Mouse (Mus musculus) gastrocnemius, adult 2 months (tissue): Measurements from ENCODE around the gene 2310033P09Rik. TPM values are rescaled to one million over a fixed set of nuclear protein-coding genes. Genes with fewer than 3 reads are reported as not detected.

Experiments
- DNase-seq: peaks from one replicate; pipeline ENCODE4 v3.0.0; 2022
- H3K27ac ChIP-seq: fragments of 200-600 bp; 2 replicates; pipeline ENCODE4 v1.8.1; 2022; ENCODE audit warnings: mild to moderate bottlenecking
- H3K4me3 ChIP-seq: fragments of 200-600 bp; 2 replicates; pipeline ENCODE4 v1.8.1; 2022; ENCODE audit warnings: mild to moderate bottlenecking, moderate library complexity
- CTCF ChIP-seq: fragments of 200-600 bp; IDR thresholded peaks from 2 replicates; pipeline ENCODE4 v1.8.1; 2022; ENCODE audit warnings: antibody characterized with exemption, mild to moderate bottlenecking, moderate library complexity
- intact Hi-C: fragments of 180-260 bp; cut with DNase I; formaldehyde crosslinking; loops from one replicate; pipeline ENCODE4 v1.15.1; 2025
- long read RNA-seq, 2 experiments: library from polyadenylated mRNA; stranded (forward); transcript quantifications; one replicate each; pipeline ENCODE4 v2.0.0; 2021
- total RNA-seq, 2 experiments: library from RNA; stranded (reverse); gene quantifications; 2 replicates each; pipeline ENCODE4 v1.2.3; 2021

2310033P09Rik gene
- 1 to 10 TPM; 2.6 to 3.0 TPM for total RNA-seq
- long read RNA-seq, experiment 1, partial matches to known transcripts = 0 of 5 reads
- long read RNA-seq, experiment 1, other reads (novel, unspliced or antisense) = 1 of 5 reads
- long read RNA-seq, experiment 2, partial matches to known transcripts = 0 of 3 reads
- long read RNA-seq, experiment 2, other reads (novel, unspliced or antisense) = 0 of 3 reads

GRCm38 (mm10) chr11:59208153-59208831, at the start of gene 2310033P09Rik:
Gene 2310033P09Rik, plus strand, starts transcription at chr11:59208321.
- intact Hi-C loops = no loop called here
- Histone ChIP-seq H3K4me3 (peak within 1 kb of the TSS; percentile 86), H3K27ac (peak within 1 kb of the TSS; percentile 96)
- peak; percentile 94 for DNase-seq
- TF ChIP-seq CTCF = no peak

- peak; percentile 20 for DNase-seq
- intact Hi-C loops = no loop called here
- H3K4me3 ChIP-seq = no peak overlapping the region
- no peak for TF ChIP-seq CTCF
- H3K27ac ChIP-seq = no peak overlapping the region
Observed at GRCm38 (mm10) chr11:59159099-59159498, 49.0 kb upstream of the 2310033P09Rik start.

- Histone ChIP-seq H3K27ac (no peak overlapping the region), H3K4me3 (no peak overlapping the region)
- peak; percentile 12 for DNase-seq
- no peak for TF ChIP-seq CTCF
- intact Hi-C loops = no loop called here
Observed at GRCm38 (mm10) chr11:59159558-59159957, 48.6 kb upstream of the 2310033P09Rik start.

GRCm38 (mm10) chr11:59161398-59161797, 46.7 kb upstream of the 2310033P09Rik start:
- DNase-seq = peak; percentile 81
- peak overlapping the region; percentile 38 for H3K4me3 ChIP-seq
- peak; percentile 46 for TF ChIP-seq CTCF
- intact Hi-C loops = loop anchor here (1.0 kb wide), 1 partner anchor 22 kb away; the partner anchor contains the start of gene Gjc2
- H3K27ac ChIP-seq = peak overlapping the region; percentile 99

GRCm38 (mm10) chr11:59162443-59163254, 45.5 kb upstream of the 2310033P09Rik start:
- TF ChIP-seq CTCF = no peak
- DNase-seq = no peak
- intact Hi-C loops = loop anchor here (1.0 kb wide), 1 partner anchor 24 kb away; no protein-coding TSS in a partner anchor
- Histone ChIP-seq H3K27ac (peak overlapping the region; percentile 99), H3K4me3 (peak overlapping the region; percentile 76)

- intact Hi-C loops = loop anchor here (1.0 kb wide), 1 partner anchor 25 kb away; no protein-coding TSS in a partner anchor
- peak; percentile 99 for DNase-seq
- TF ChIP-seq CTCF = peak; percentile 52
Observed at GRCm38 (mm10) chr11:59163255-59164236, 44.6 kb upstream of the 2310033P09Rik start, which contains the start of gene Iba57. Gene Iba57, minus strand, starts transcription at chr11:59163739.

GRCm38 (mm10) chr11:59164384-59164783, 43.7 kb upstream of the 2310033P09Rik start:
- no peak for TF ChIP-seq CTCF
- Histone ChIP-seq H3K27ac (peak overlapping the region; percentile 99), H3K4me3 (peak overlapping the region; percentile 76)
- no peak for DNase-seq
- intact Hi-C loops = no loop called here

More at GRCm38 (mm10) chr11:59163255-59164236, 44.6 kb upstream of the 2310033P09Rik start, which contains the start of gene Iba57:
- peak within 1 kb of the TSS; percentile 99 for H3K27ac ChIP-seq
- H3K4me3 ChIP-seq = peak within 1 kb of the TSS; percentile 76

- TF ChIP-seq CTCF = no peak
- Histone ChIP-seq H3K4me3 (no peak overlapping the region), H3K27ac (no peak overlapping the region)
- intact Hi-C loops = no loop called here
- no peak for DNase-seq
Observed at GRCm38 (mm10) chr11:59165616-59166241, 42.4 kb upstream of the 2310033P09Rik start.

GRCm38 (mm10) chr11:59169807-59170206, 38.3 kb upstream of the 2310033P09Rik start:
- TF ChIP-seq CTCF = no peak
- DNase-seq = no peak

GRCm38 (mm10) chr11:59170549-59170948, 37.6 kb upstream of the 2310033P09Rik start:
- intact Hi-C loops = no loop called here
- TF ChIP-seq CTCF = no peak
- DNase-seq = no peak
- no peak overlapping the region for H3K4me3 ChIP-seq
- H3K27ac ChIP-seq = no peak overlapping the region

More at GRCm38 (mm10) chr11:59169807-59170206, 38.3 kb upstream of the 2310033P09Rik start:
- intact Hi-C loops = no loop called here
- Histone ChIP-seq H3K4me3 (no peak overlapping the region), H3K27ac (no peak overlapping the region)
